Mouse (Mus musculus): ENCODE measurements around the gene Ube2l6. TPM values are rescaled to one million over a fixed set of nuclear protein-coding genes. Genes with fewer than 3 reads are reported as not detected.

The Ube2l6 gene
- polyA plus RNA-seq, 1 experiment = 47.0 TPM

- Histone ChIP-seq H3K4me3 (replicated peaks; ENCODE audit: extremely low read depth, low read depth, low read length) (no peak overlapping the region), H3K4me1 (ENCODE audit: control insufficient read depth, insufficient read depth, low read length) (0 out of 2 replicates have a peak, but pooled peaks cover 5% of the 10 kb centered on the region)
- 66% methylated on average over 5 of the region's 5 CpGs for WGBS
- TF ChIP-seq POLR2A (IDR thresholded peaks at IDR 0.05; ENCODE audit: borderline replicate concordance, extremely low read depth, low read depth, low read length) (no peak), CTCF (IDR thresholded peaks at IDR 0.05; ENCODE audit: insufficient read depth, low read length) (no peak)
- no peak for DNase-seq
Measured at GRCm38 (mm10) chr2:84806546-84806945, 7.9 kb downstream of the Ube2l6 start.

- no peak for TF ChIP-seq POLR2A (IDR thresholded peaks at IDR 0.05; ENCODE audit: borderline replicate concordance, extremely low read depth, low read depth, low read length)
- no peak for TF ChIP-seq CTCF (IDR thresholded peaks at IDR 0.05; ENCODE audit: insufficient read depth, low read length)
- DNase-seq = no peak
- Histone ChIP-seq H3K4me3 (replicated peaks; ENCODE audit: extremely low read depth, low read depth, low read length) (no peak overlapping the region), H3K4me1 (ENCODE audit: control insufficient read depth, insufficient read depth, low read length) (0 out of 2 replicates have a peak, but pooled peaks cover 5% of the 10 kb centered on the region)
Measured at GRCm38 (mm10) chr2:84809330-84809729, 10.7 kb downstream of the Ube2l6 start.

- TF ChIP-seq CTCF (IDR thresholded peaks at IDR 0.05; ENCODE audit: insufficient read depth, low read length) (no peak), POLR2A (IDR thresholded peaks at IDR 0.05; ENCODE audit: borderline replicate concordance, extremely low read depth, low read depth, low read length) (no peak)
- whole genome bisulfite sequencing = 67% methylated on average over 6 of the region's 6 CpGs
- 0 out of 2 replicates have a peak, but pooled peaks cover 5% of the 10 kb centered on the region for H3K4me1 ChIP-seq (ENCODE audit: control insufficient read depth, insufficient read depth, low read length)
- H3K4me3 ChIP-seq (replicated peaks; ENCODE audit: extremely low read depth, low read depth, low read length) = no peak overlapping the region
- no peak for DNase-seq
Measured at GRCm38 (mm10) chr2:84810526-84810885, 11.9 kb downstream of the Ube2l6 start.

- 22% methylated on average over 26 of the region's 26 CpGs for WGBS
- DNase-seq = peak; percentile 84
- Histone ChIP-seq H3K4me3 (replicated peaks; ENCODE audit: extremely low read depth, low read depth, low read length) (peak overlapping the region; percentile 48), H3K4me1 (ENCODE audit: control insufficient read depth, insufficient read depth, low read length) (0 out of 2 replicates have a peak, but pooled peaks cover 5% of the 10 kb centered on the region)
- TF ChIP-seq POLR2A (IDR thresholded peaks at IDR 0.05; ENCODE audit: borderline replicate concordance, extremely low read depth, low read depth, low read length) = no peak
- peak; percentile 65 for TF ChIP-seq CTCF (IDR thresholded peaks at IDR 0.05; ENCODE audit: insufficient read depth, low read length)
Measured at GRCm38 (mm10) chr2:84810886-84811577, 12.4 kb downstream of the Ube2l6 start.

GRCm38 (mm10) chr2:84811880-84812279 lies 13.3 kb downstream of the Ube2l6 start:
- DNase-seq = no peak
- no peak for TF ChIP-seq POLR2A (IDR thresholded peaks at IDR 0.05; ENCODE audit: borderline replicate concordance, extremely low read depth, low read depth, low read length)
- TF ChIP-seq CTCF (IDR thresholded peaks at IDR 0.05; ENCODE audit: insufficient read depth, low read length) = no peak
- H3K4me1 ChIP-seq (ENCODE audit: control insufficient read depth, insufficient read depth, low read length) = 0 out of 2 replicates have a peak, but pooled peaks cover 5% of the 10 kb centered on the region

GRCm38 (mm10) chr2:84812676-84813075 lies 14.0 kb downstream of the Ube2l6 start:
- Histone ChIP-seq H3K4me3 (replicated peaks; ENCODE audit: extremely low read depth, low read depth, low read length) (no peak overlapping the region), H3K4me1 (ENCODE audit: control insufficient read depth, insufficient read depth, low read length) (0 out of 2 replicates have a peak, but pooled peaks cover 5% of the 10 kb centered on the region)
- WGBS = 88% methylated on average over 6 of the region's 6 CpGs
- DNase-seq = no peak
- TF ChIP-seq CTCF (IDR thresholded peaks at IDR 0.05; ENCODE audit: insufficient read depth, low read length) = no peak

More at GRCm38 (mm10) chr2:84811880-84812279, 13.3 kb downstream of the Ube2l6 start:
- 58% methylated on average over 7 of the region's 7 CpGs for WGBS
- no peak overlapping the region for H3K4me3 ChIP-seq (replicated peaks; ENCODE audit: extremely low read depth, low read depth, low read length)

- WGBS = 25% methylated on average over 3 of the region's 3 CpGs
- TF ChIP-seq POLR2A (IDR thresholded peaks at IDR 0.05; ENCODE audit: borderline replicate concordance, extremely low read depth, low read depth, low read length) (no peak), CTCF (IDR thresholded peaks at IDR 0.05; ENCODE audit: insufficient read depth, low read length) (no peak)
- no peaks in the 10 kb centered on the region for H3K4me1 ChIP-seq (ENCODE audit: control insufficient read depth, insufficient read depth, low read length)
- H3K4me3 ChIP-seq (replicated peaks; ENCODE audit: extremely low read depth, low read depth, low read length) = no peak overlapping the region
- no peak for DNase-seq
Measured at GRCm38 (mm10) chr2:84819861-84820260, 21.2 kb downstream of the Ube2l6 start.

GRCm38 (mm10) chr2:84822552-84822951 lies 23.9 kb downstream of the Ube2l6 start, which contains the start of gene Smtnl1:
Gene Smtnl1 (minus strand): TSS chr2:84822652.
- Histone ChIP-seq H3K4me3 (replicated peaks; ENCODE audit: extremely low read depth, low read depth, low read length) (no peak within 1 kb of the TSS), H3K4me1 (ENCODE audit: control insufficient read depth, insufficient read depth, low read length) (peaks cover 2% of the 10 kb centered on the region; the same call in 1 of the 2 replicates)
- no peak for DNase-seq
- TF ChIP-seq POLR2A (IDR thresholded peaks at IDR 0.05; ENCODE audit: borderline replicate concordance, extremely low read depth, low read depth, low read length) (no peak), CTCF (IDR thresholded peaks at IDR 0.05; ENCODE audit: insufficient read depth, low read length) (no peak)
- WGBS = 40% methylated on average over 13 of the region's 13 CpGs

- WGBS = 15% methylated on average over 2 of the region's 2 CpGs
- no peak for DNase-seq
- H3K4me1 ChIP-seq (ENCODE audit: control insufficient read depth, insufficient read depth, low read length) = peaks cover 4% of the 10 kb centered on the region; the same call in 1 of the 2 replicates
- H3K4me3 ChIP-seq (replicated peaks; ENCODE audit: extremely low read depth, low read depth, low read length) = no peak overlapping the region
- TF ChIP-seq POLR2A (IDR thresholded peaks at IDR 0.05; ENCODE audit: borderline replicate concordance, extremely low read depth, low read depth, low read length) (no peak), CTCF (IDR thresholded peaks at IDR 0.05; ENCODE audit: insufficient read depth, low read length) (no peak)
Measured at GRCm38 (mm10) chr2:84823237-84823636, 24.6 kb downstream of the Ube2l6 start.

All from lung, adult 2 months (tissue).